Mouse (Mus musculus): ENCODE data around the gene Usp12. TPM values are rescaled to one million over a fixed set of nuclear protein-coding genes. Genes with fewer than 3 reads are reported as not detected.
"Not testable (repeated sequence)": the region's sequence is repeated elsewhere in the genome, so short reads cannot be mapped to it uniquely, and the experiment has no call there.

Usp12 gene
- total RNA-seq, 2 experiments from 2014 or later: 53.7 to 56.7 TPM

GRCm38 (mm10) chr5:146757316-146757715 lies 37.5 kb downstream of the Usp12 start:
- no peak for DNase-seq (ENCODE audit: low spot score in 2 of 2)
- intact Hi-C loops (cut with DNase I): no loop called here

- DNase-seq (ENCODE audit: low spot score in 2 of 2): no peak
- intact Hi-C loops (cut with DNase I): no loop called here
Measured at GRCm38 (mm10) chr5:146753181-146753580, 41.6 kb downstream of the Usp12 start.

GRCm38 (mm10) chr5:146750958-146751357 lies 43.8 kb downstream of the Usp12 start:
- intact Hi-C loops (cut with DNase I): no loop called here
- no peak for DNase-seq (ENCODE audit: low spot score in 2 of 2)

- intact Hi-C loops (cut with DNase I): no loop called here
- DNase-seq (ENCODE audit: low spot score in 2 of 2): no peak
Measured at GRCm38 (mm10) chr5:146750273-146750672, 44.5 kb downstream of the Usp12 start.

- DNase-seq (ENCODE audit: low spot score in 2 of 2): no peak
- intact Hi-C loops (cut with DNase I): no loop called here
Measured at GRCm38 (mm10) chr5:146749857-146750256, 44.9 kb downstream of the Usp12 start.

GRCm38 (mm10) chr5:146736970-146737495 lies 57.8 kb downstream of the Usp12 start:
- DNase-seq (ENCODE audit: low spot score in 2 of 2): no peak
- intact Hi-C loops (cut with DNase I): no loop called here

- intact Hi-C loops (cut with DNase I): no loop called here
- no peak for DNase-seq (ENCODE audit: low spot score in 2 of 2)
Measured at GRCm38 (mm10) chr5:146736348-146736747, 58.5 kb downstream of the Usp12 start.

GRCm38 (mm10) chr5:146735054-146735453 lies 59.8 kb downstream of the Usp12 start:
- intact Hi-C loops (cut with DNase I); DNase-seq (ENCODE audit: low spot score in 2 of 2): not testable (repeated sequence)

- DNase-seq (ENCODE audit: low spot score in 2 of 2): no peak
- intact Hi-C loops (cut with DNase I): loop anchor here (5.0 kb wide), 1 partner anchor 103 kb away; no protein-coding TSS in a partner anchor
Measured at GRCm38 (mm10) chr5:146733888-146734640, 60.7 kb downstream of the Usp12 start.

- no peak for DNase-seq (ENCODE audit: low spot score in 2 of 2)
- intact Hi-C loops (cut with DNase I): loop anchor here (5.0 kb wide), 1 partner anchor 104 kb away; no protein-coding TSS in a partner anchor
Measured at GRCm38 (mm10) chr5:146733372-146733771, 61.4 kb downstream of the Usp12 start.

GRCm38 (mm10) chr5:146727006-146727405 lies 67.8 kb downstream of the Usp12 start:
- no peak for DNase-seq (ENCODE audit: low spot score in 2 of 2)
- intact Hi-C loops (cut with DNase I): no loop called here

- no peak for DNase-seq (ENCODE audit: low spot score in 2 of 2)
- intact Hi-C loops (cut with DNase I): no loop called here
Measured at GRCm38 (mm10) chr5:146724956-146725355, 69.8 kb downstream of the Usp12 start.

GRCm38 (mm10) chr5:146723452-146723851 lies 71.4 kb downstream of the Usp12 start:
- intact Hi-C loops (cut with DNase I): no loop called here
- no peak for DNase-seq (ENCODE audit: low spot score in 2 of 2)

GRCm38 (mm10) chr5:146722226-146722625 lies 72.6 kb downstream of the Usp12 start:
- intact Hi-C loops (cut with DNase I): no loop called here
- no peak for DNase-seq (ENCODE audit: low spot score in 2 of 2)

- intact Hi-C loops (cut with DNase I): no loop called here
Measured at GRCm38 (mm10) chr5:146719584-146720356, 75.0 kb downstream of the Usp12 start.

GRCm38 (mm10) chr5:146713836-146714235 lies 81.0 kb downstream of the Usp12 start:
- intact Hi-C loops (cut with DNase I): no loop called here
- DNase-seq (ENCODE audit: low spot score in 2 of 2): no peak

More at GRCm38 (mm10) chr5:146719584-146720356, 75.0 kb downstream of the Usp12 start:
- DNase-seq (ENCODE audit: low spot score in 2 of 2): no peak

GRCm38 (mm10) chr5:146713088-146713487 lies 81.7 kb downstream of the Usp12 start:
- DNase-seq (ENCODE audit: low spot score in 2 of 2): no peak
- intact Hi-C loops (cut with DNase I): no loop called here

- intact Hi-C loops (cut with DNase I): no loop called here
- no peak for DNase-seq (ENCODE audit: low spot score in 2 of 2)
Measured at GRCm38 (mm10) chr5:146712282-146712918, 82.4 kb downstream of the Usp12 start.

GRCm38 (mm10) chr5:146709361-146709760 lies 85.4 kb downstream of the Usp12 start:
- intact Hi-C loops (cut with DNase I): loop anchor here (5.0 kb wide), 1 partner anchor 138 kb away; the partner anchor contains the start of gene Rasl11a
- DNase-seq (ENCODE audit: low spot score in 2 of 2): no peak

Measured in left cerebral cortex, postnatal 25 days (tissue).